Mouse (Mus musculus) cerebellum, adult 8-10 months (tissue): ENCODE results near the gene Klk8.

Experiments used
- DNase-seq: peaks from one replicate; pipeline ENCODE4 v3.0.0; 2022

Klk8 gene

DNA sequence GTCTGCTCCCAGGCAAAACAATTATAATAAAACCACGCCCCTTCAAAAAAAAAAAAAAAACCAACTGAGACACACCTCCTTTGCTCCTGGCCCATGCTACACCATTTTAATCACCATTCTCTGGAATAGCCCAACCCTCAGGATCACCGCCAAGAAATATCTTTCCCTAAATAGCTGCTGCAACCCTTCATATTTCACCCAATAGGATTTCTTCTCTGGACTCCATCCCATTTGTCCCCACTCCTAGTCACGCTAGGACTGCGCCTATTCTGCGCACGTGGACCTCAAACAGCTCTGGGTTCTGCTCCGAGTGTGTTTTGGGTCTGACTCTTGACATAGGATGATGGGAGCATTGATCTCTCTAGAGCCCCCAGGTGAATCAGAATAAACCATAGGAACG, 1.0 kb upstream of the Klk8 start:
- no peak for DNase-seq

DNA sequence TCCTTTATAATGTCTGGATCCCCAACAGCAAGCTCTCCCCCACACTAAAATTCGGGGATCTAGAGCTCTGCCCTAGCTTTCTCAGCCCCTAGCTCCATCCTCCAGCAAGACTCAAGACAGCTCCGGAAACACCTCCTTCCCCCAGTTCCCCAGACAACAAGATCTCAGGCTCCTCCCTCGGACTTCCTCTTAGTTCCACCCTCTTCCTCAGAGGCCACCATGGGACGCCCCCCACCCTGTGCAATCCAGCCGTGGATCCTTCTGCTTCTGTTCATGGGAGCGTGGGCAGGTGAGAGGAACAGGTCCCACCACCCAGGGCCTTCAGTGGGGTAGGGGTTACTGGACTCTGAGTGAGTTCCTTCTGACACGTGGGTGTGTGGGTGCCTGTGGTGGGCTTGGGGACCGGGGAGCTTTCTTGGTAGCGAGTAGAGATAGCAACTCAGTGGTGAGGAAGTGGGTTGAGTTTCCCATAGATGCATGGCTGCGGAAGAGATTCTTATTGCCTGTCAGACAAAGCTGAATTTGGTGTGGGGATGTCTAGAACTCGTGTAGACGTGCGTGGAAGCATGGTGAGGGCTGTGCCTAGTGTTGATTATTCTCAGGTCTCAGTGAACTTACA, 576 bp downstream of the Klk8 start:
- no peak for DNase-seq

DNA sequence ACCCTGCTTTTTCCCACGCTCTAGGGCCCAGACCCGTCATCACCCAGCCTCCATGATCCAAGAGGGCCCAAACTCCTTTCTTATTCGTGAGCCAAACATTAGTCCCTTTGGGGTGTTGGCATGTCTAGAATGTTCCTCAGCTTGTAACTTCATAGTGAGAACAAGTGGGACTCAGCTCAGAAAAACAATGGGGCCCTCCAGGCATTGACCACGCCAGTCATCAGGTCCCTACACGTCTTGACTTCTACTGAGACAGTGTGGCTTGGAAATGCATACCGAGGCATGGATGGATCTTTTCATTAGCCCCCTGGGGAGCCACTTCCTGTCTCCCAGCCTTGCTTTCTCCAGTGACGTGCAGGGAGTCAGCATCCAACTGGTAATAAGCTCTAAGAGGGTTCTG, 2.5 kb downstream of the Klk8 start:
- no peak for DNase-seq

DNA sequence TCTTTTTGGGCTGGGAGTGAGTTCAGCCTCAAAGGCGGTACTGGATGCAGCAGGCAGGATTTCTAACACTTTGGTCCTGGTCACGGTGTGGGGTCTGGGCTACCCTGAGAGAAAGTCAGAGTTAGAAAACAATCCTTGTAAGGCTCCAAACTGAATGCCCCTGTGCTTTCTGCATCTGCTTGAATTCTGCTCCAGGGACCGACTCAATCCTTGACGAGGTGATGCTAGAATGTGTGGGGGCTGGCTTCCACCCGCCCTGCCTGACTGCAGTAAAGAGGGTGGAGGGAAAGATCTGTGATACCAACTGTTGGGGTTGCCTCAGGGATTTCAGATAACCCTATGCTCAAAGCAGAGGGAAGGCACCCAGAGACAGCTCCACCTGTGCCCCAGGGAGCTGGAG, 13.6 kb downstream of the Klk8 start, which contains the start of gene Klk7:
Gene Klk7, plus strand, starts transcription at position 301 of the 400 bp plus-strand sequence.
- DNase-seq, result no peak

DNA sequence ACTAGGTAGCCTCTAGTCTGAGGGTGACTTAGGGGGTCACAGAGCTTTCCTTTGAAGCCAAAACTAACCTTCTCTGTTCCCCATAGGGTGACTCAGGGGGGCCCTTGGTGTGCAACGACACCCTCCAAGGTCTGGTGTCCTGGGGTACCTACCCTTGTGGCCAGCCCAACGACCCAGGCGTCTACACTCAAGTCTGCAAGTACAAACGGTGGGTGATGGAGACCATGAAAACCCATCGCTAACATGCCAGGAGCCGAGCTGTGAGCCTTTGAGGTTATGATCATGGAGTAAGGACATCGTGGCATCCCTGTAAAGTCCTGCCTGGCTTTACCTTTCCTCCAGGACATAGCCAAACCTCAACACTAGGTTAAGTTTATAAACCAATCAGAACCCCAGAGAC, 17.8 kb downstream of the Klk8 start:
- DNase-seq, result no peak

DNA sequence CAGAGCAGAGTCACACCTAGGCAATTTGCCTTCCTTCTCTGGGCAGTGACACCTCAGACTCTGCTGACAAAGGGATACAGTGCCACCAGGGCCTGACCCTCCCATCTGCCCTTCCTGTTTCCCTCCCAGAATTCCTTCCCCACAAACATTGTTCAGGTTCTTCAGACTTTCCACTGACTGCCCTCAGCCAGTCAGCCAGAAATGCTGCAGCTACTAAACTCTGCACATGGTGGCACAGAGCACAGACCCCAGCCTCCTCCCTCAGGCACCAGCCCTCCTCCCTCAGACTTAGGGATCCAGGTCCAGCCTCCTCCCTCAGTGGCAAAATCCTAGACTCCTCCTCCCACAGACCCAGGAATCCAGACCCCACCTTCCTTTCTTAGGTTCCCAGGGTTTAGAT, 19.4 kb downstream of the Klk8 start:
- no peak for DNase-seq

DNA sequence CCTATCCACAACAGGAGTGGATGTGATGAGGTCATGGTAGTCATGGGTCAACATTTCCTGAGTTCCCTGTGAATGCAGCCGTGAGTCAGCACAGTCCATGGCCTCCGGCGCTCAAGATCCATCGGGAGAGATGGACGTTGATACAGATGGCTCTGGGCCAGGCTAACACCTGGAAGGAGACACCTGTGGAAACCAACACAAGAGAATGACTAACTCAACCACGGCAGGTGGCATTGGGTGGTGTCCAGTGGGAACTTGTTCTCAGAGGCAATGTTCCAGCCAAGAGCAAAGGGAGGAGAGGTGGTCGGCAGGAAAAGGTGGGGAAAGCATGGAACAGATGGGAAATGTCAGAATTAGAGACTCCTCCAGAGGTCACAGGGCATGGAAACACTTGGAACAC, 24.2 kb downstream of the Klk8 start:
- DNase-seq, result no peak

DNA sequence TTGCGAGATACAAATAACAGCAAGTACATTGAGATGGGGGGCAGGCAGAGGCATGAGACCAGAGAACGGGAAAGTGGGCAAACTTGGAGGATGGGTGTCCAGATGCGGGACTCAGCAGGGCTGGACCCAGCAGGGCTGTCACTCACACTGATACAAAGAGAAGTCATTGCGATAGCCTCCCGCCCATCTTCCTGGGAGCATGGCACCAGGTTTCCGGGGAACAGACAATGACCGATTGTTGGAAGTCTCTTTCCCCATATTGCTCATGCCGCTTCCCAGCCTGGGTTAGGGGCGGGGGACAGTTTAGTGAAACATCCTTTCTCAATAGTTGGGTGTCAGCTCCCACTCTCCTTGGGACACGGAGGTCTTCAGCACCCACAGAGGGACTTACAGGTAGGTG, 26.8 kb downstream of the Klk8 start, which contains the start of gene Klk6:
Gene Klk6, plus strand, starts transcription at position 301 of the 400 bp plus-strand sequence.
- no peak for DNase-seq

DNA sequence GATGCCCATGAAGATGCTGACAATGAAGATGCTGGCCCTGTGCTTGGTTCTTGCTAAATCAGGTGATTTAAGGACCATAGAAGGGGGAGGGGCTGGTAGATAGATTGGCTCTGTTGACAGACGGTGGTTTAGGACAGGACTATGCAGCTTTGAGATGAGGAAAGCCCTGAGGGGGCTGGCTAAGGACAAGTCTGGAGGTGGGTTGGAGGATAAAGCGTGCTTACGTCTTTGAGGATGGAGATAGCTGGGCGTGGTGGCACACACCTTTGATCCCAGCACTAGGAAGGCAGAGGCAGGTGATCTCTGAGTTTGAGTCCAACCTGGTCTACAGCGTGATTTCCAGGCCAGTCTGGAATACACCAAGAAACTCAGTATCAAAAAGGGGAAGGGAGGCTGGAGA, 28.7 kb downstream of the Klk8 start:
- no peak for DNase-seq

DNA sequence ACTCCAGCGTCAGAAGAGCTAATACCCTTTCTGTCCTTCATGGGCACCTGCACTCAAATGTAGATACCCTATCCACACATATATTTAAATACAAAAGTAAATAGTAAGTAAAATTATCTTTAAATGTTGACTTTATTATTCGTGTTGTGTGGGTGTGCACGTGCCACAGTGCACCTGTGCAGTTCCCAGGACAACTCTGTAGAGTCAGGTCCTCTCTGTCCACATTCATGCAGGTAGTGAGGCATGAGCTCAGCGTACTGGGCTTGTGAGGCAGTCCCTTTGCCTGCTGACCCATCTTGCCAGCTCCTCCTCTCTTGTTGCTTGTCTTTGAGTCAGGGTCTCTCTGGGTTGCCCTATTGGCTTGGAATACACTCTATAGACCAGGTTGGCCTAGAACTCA, 30.3 kb downstream of the Klk8 start:
- DNase-seq, result no peak

DNA sequence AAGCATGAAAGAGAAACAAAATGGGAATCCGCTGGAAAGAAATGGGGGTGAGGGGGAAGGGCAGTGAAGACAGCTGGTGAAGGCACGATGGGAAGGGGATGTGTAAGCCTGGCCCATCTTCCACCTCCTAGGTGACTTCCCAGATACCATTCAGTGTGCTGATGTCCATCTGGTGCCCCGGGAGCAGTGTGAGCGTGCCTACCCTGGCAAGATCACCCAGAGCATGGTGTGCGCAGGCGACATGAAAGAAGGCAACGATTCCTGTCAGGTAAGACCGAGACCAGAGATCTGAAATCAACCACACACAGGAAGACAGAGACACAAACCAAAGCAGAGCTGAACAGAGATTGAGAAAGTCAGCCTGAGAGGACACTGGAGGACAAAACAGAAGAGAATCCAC, 31.6 kb downstream of the Klk8 start:
- no peak for DNase-seq

DNA sequence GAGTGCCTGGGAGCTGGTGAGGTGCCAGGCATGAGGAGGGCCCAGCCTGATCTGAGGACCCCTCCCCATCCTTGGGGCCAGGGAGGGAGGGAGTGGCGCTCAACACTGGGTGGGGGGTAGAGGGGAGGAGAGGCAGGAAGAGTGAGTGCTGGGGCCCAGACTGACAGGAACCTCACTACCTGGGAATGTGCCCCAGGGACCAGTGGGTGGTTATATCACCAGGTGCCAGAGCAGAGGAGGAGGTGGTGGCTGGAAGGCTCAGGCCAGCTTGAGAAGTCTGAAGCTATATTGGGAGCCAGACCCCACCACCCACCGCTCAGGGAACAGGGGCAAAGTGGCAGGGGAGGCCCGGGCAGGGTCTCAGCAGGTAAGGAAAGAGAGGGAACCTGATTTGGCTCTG, 44.3 kb downstream of the Klk8 start, which contains the start of gene Klk5:
Gene Klk5, plus strand, starts transcription at position 271 of the 400 bp plus-strand sequence.
- DNase-seq, result no peak

DNA sequence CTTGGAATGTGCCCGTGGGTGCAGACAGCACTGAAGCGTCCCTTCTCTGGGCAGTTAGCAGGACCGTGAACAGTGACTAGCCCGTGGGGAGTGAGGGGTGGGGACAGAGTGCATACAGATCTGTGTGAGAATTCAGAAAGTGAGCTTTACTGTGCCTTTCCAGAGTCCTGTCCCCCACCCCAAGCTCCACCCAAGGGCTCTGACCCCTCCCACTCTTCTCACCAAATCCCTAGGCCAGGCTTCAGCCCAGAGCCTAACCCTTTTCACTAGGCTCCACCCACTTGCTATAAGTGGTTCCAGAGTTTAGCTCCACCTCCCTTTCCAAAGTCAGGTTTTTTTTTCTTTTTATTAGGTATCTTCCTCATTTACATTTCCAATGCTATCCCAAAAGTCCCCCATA, 46.4 kb downstream of the Klk8 start:
- no peak for DNase-seq

DNA sequence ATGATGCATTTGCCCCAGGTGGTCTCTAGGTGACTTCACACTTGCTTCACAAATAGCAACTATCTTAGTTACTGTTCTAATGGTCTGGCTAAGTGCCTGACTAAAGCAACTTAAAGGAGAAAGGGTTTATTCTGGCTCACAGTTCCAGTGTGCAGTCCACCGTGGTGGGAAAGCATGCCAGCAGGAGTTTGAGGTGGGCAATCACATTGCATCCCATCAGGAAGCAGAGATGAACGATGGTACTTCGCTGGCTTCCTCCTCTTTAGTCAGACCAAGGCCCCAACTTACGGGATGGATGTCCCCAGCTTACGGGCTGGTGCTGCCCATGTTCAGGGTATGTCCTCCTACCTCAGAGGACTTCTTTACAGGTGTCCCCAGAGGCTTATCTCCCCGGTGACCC, 54.2 kb downstream of the Klk8 start:
- DNase-seq, result no peak
